Mouse (Mus musculus): ENCODE data around the gene Edn3. TPM values are rescaled to one million over a fixed set of nuclear protein-coding genes. Genes with fewer than 3 reads are reported as not detected.

The Edn3 gene
- polyA plus RNA-seq, 1 experiment from 2014 or later = 7.3 TPM

DNA sequence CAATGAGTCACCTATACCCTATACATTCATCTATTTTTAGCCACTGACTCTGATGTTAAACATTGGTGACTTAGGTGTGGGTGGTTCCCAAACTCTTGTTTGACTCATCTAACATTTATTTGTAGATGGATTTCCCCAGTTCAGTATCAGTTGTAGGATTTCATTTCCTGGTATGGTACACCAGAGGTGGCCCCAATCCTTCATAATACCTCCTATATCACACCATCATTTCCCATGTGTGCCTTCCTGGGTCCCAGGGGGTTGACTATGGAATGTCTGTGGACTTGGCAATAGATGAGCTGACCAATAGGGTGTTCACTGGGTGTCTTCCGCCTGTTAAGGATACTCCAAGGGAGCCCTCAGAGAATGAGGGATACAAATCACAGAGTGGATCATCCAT, 7.2 kb upstream of the Edn3 start:
- Histone ChIP-seq H3K4me3 (ENCODE audit: low read length) (no peak overlapping the region), H3K4me2 (ENCODE audit: low read length) (no peak overlapping the region), H3K36me3 (ENCODE audit: control insufficient read depth, insufficient read depth, low read length) (no peaks in the 10 kb centered on the region), H3K4me1 (ENCODE audit: control insufficient read depth, insufficient read depth, low read depth, low read length) (no peaks in the 10 kb centered on the region), H3K9me3 (ENCODE audit: control insufficient read depth, low read length) (no peaks in the 10 kb centered on the region), H3K27me3 (replicated peaks; ENCODE audit: control insufficient read depth, insufficient read depth, low read length) (no peaks in the 10 kb centered on the region), H3K9ac (ENCODE audit: low read depth, low read length) (no peak overlapping the region), H3K27ac (ENCODE audit: low read depth, low read length) (no peak overlapping the region)
- ATAC-seq = no peak
- WGBS = 100% methylated on average over 1 of the region's 1 CpGs

DNA sequence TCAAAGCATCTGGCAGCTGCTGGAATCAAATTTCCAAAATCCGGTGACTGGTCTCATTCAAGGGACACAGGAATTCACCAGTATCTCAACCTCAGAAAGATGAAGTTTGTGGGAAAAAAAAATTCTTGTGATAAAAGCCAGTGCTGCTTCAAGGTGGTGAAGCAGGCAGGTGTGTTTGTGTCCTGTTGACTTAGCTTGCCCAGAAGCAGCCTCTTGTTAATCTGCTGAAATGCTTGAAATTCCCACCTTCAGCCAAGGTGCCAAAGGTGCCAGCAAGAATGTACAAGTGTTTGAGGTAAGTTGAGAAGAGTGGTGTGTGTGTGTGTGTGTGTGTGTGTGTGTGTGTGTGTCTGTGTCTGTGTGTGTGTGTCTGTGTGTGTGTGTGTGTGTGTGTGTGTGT, 6.2 kb upstream of the Edn3 start:
- Histone ChIP-seq H3K36me3 (ENCODE audit: control insufficient read depth, insufficient read depth, low read length) (no peaks in the 10 kb centered on the region), H3K27ac (ENCODE audit: low read depth, low read length) (no peak overlapping the region), H3K4me1 (ENCODE audit: control insufficient read depth, insufficient read depth, low read depth, low read length) (no peaks in the 10 kb centered on the region), H3K27me3 (replicated peaks; ENCODE audit: control insufficient read depth, insufficient read depth, low read length) (no peaks in the 10 kb centered on the region), H3K4me2 (ENCODE audit: low read length) (no peak overlapping the region), H3K4me3 (ENCODE audit: low read length) (no peak overlapping the region), H3K9me3 (ENCODE audit: control insufficient read depth, low read length) (no peaks in the 10 kb centered on the region), H3K9ac (ENCODE audit: low read depth, low read length) (no peak overlapping the region)
- 83% methylated on average over 1 of the region's 1 CpGs for WGBS
- ATAC-seq = no peak

DNA sequence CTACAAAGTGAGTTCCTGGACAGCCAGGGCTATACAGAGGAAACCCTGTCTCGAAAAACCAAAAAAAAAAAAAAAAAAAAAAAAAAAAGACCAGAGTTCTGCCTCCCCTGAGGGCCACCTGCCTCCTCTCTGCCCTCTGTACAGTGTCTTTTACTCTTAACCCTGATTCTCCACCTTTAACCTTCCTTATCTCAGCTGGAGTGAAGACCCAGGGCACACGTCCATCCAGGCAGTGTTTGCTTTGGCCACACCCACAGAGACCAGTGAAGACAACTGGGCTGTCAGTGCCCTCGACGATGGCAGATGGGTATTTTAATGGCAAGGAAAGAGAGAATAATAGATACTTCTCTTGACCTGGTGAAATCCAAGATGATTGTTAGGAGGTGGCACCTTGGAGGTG, 1.2 kb upstream of the Edn3 start:
- H3K4me2 ChIP-seq (ENCODE audit: low read length) = no peak overlapping the region
- WGBS = 87% methylated on average over 4 of the region's 4 CpGs
- no peak for ATAC-seq

DNA sequence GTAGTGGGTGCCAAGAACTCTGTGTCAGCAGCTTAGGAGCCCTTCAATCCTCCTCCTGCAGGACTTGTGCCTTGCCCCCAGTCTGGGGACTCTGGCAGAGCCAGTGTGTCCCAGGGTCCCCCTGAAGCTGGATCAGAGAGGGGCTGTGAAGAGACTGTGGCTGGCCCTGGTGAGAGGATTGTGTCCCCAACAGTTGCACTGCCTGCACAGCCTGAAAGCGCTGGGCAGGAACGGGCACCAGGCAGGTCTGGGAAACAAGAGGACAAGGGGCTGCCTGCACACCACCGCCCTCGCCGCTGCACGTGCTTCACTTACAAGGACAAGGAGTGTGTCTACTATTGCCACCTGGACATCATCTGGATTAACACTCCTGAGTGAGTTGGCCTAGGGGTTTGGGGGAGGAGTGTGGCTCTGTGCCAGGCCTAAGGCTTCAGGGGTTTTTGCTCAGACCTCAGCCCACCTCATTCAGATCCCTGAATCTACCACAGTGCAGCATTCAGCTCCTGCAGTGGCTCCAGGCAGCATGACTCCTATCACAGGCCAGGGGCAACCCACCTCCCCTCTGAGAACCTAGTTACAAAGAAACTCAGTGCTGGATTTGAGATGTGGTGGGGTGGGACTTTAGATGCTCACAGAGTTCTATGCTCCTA, 1.2 kb downstream of the Edn3 start:
- peaks cover 6% of the 10 kb centered on the region; the same call in 1 of the 2 replicates for H3K4me1 ChIP-seq (ENCODE audit: control insufficient read depth, insufficient read depth, low read depth, low read length)
- H3K27ac ChIP-seq (ENCODE audit: low read depth, low read length) = no peak overlapping the region
- no peak for ATAC-seq
- no peak overlapping the region for H3K9ac ChIP-seq (ENCODE audit: low read depth, low read length)
- no peak overlapping the region for H3K4me2 ChIP-seq (ENCODE audit: low read length)
- H3K9me3 ChIP-seq (ENCODE audit: control insufficient read depth, low read length) = no peaks in the 10 kb centered on the region
- H3K36me3 ChIP-seq (ENCODE audit: control insufficient read depth, insufficient read depth, low read length) = no peaks in the 10 kb centered on the region
- no peak overlapping the region for H3K4me3 ChIP-seq (ENCODE audit: low read length)
- WGBS = 50% methylated on average over 6 of the region's 6 CpGs
- H3K27me3 ChIP-seq (replicated peaks; ENCODE audit: control insufficient read depth, insufficient read depth, low read length) = peaks cover 7% of the 10 kb centered on the region

More for the DNA sequence above, 1.2 kb upstream of the Edn3 start:
- no peak overlapping the region for H3K27ac ChIP-seq (ENCODE audit: low read depth, low read length)
- H3K9me3 ChIP-seq (ENCODE audit: control insufficient read depth, low read length) = no peaks in the 10 kb centered on the region
- H3K9ac ChIP-seq (ENCODE audit: low read depth, low read length) = no peak overlapping the region
- H3K4me3 ChIP-seq (ENCODE audit: low read length) = no peak overlapping the region
- H3K27me3 ChIP-seq (replicated peaks; ENCODE audit: control insufficient read depth, insufficient read depth, low read length) = peaks cover 7% of the 10 kb centered on the region
- peaks cover 6% of the 10 kb centered on the region; the same call in 1 of the 2 replicates for H3K4me1 ChIP-seq (ENCODE audit: control insufficient read depth, insufficient read depth, low read depth, low read length)
- H3K36me3 ChIP-seq (ENCODE audit: control insufficient read depth, insufficient read depth, low read length) = no peaks in the 10 kb centered on the region

DNA sequence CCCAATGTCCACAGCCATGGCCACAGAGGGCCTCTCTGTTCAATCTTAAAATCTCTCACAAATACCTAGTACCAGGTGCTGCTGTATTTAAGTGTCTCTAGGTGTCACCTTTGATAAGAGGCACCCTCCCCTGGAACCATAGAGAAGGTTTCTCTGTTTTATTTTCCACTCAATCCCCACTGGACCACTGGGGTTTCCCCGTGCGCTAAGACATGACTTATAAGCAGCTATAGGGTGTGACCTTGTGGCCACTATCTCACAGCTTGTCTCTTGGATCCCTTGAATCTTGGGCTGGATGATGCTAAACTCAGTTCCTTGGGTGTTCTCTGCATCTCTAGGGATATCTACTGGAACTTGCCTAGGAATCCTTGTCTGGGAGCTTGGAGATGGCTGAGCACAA, 1.9 kb downstream of the Edn3 start:
- Histone ChIP-seq H3K4me1 (ENCODE audit: control insufficient read depth, insufficient read depth, low read depth, low read length) (peaks cover 6% of the 10 kb centered on the region; the same call in 1 of the 2 replicates), H3K9me3 (ENCODE audit: control insufficient read depth, low read length) (no peaks in the 10 kb centered on the region), H3K27ac (ENCODE audit: low read depth, low read length) (no peak overlapping the region), H3K36me3 (ENCODE audit: control insufficient read depth, insufficient read depth, low read length) (no peaks in the 10 kb centered on the region), H3K9ac (ENCODE audit: low read depth, low read length) (no peak overlapping the region), H3K4me3 (ENCODE audit: low read length) (no peak overlapping the region), H3K27me3 (replicated peaks; ENCODE audit: control insufficient read depth, insufficient read depth, low read length) (peaks cover 7% of the 10 kb centered on the region), H3K4me2 (ENCODE audit: low read length) (no peak overlapping the region)
- ATAC-seq = no peak
- WGBS = 86% methylated on average over 2 of the region's 2 CpGs

DNA sequence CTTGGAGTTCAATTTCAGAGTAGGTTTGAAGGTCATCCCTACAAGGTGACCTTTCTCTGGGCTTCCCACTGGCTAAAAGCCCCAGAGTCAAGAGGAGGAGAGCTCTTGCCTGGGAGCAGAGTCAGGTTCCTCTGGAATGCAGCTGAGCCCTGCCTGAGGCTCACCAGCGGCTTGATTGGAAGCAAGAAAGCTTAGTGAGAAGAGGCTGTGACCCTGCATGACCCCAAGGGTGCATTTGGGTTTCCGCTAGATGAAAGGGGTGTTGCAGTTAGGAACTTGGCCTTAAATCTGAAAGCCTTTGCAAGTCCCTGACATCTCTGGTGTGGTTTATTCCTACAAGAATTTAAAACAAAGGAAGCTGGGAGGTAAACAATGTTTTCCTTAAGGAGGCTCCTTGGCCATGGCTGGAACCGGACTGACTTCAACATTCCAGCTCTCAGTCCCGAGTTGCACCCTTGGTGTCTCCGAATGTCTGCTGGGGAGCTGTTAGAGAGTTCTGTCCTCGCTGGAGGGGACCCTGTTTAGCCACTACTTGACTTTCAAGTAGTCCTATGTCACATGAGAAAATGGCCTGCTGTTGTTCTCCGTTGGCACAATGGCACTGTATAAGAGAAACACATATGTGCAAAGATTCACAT, 8.6 kb downstream of the Edn3 start:
- no peaks in the 10 kb centered on the region for H3K4me1 ChIP-seq (ENCODE audit: control insufficient read depth, insufficient read depth, low read depth, low read length)
- WGBS = 70% methylated on average over 7 of the region's 7 CpGs
- no peaks in the 10 kb centered on the region for H3K27me3 ChIP-seq (replicated peaks; ENCODE audit: control insufficient read depth, insufficient read depth, low read length)
- H3K4me3 ChIP-seq (ENCODE audit: low read length) = no peak overlapping the region
- H3K27ac ChIP-seq (ENCODE audit: low read depth, low read length) = no peak overlapping the region
- H3K36me3 ChIP-seq (ENCODE audit: control insufficient read depth, insufficient read depth, low read length) = no peaks in the 10 kb centered on the region
- no peak for ATAC-seq
- H3K9ac ChIP-seq (ENCODE audit: low read depth, low read length) = no peak overlapping the region
- no peaks in the 10 kb centered on the region for H3K9me3 ChIP-seq (ENCODE audit: control insufficient read depth, low read length)
- no peak overlapping the region for H3K4me2 ChIP-seq (ENCODE audit: low read length)

DNA sequence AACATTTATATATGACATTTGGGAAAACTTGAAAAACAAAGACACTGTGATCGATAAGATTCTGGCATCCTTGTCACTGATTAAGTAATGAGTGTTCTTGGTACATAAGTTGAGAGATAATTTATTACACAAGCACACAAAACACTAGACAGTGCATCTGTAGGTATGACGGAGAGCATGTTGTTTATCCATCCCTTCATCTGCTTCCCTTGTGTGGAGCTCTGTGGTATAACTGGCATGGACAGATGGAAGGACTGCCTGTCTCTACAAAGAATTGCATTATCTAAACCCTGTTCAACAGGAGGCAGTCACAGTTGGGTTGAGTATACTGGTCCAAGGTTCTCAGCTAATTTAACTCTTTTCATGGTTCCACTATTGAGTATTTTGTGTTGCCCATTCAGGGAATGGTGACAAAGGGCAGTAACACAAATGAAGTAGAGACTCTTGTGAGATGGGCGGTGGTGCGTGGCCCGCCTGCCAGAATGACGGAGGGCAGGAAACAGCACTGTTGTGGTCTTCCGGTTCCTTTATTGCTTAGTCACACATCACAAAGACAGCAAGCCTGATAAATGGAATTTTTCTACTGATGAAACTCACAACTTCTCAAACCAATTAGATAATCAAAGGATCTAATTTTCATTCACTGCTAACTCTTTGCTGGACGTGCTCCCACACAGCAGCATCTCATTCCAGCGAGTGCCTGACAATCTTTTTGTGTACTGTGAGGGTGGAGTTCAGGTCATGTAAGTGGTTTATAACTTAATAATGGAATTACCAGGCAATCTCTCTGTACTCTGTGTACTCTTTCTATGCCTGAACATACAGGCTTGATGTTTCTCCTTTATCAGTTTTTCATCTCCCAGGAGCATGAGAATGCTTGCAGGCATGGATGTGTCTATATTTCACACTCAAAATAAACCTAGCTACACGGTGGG, 14.0 kb downstream of the Edn3 start:
- 52% methylated on average over 10 of the region's 10 CpGs for WGBS
- H3K36me3 ChIP-seq (ENCODE audit: control insufficient read depth, insufficient read depth, low read length) = no peaks in the 10 kb centered on the region
- H3K9me3 ChIP-seq (ENCODE audit: control insufficient read depth, low read length) = no peaks in the 10 kb centered on the region
- no peak overlapping the region for H3K27ac ChIP-seq (ENCODE audit: low read depth, low read length)
- no peak overlapping the region for H3K9ac ChIP-seq (ENCODE audit: low read depth, low read length)
- H3K4me3 ChIP-seq (ENCODE audit: low read length) = no peak overlapping the region
- H3K4me2 ChIP-seq (ENCODE audit: low read length) = no peak overlapping the region
- no peaks in the 10 kb centered on the region for H3K4me1 ChIP-seq (ENCODE audit: control insufficient read depth, insufficient read depth, low read depth, low read length)
- no peak for ATAC-seq
- no peaks in the 10 kb centered on the region for H3K27me3 ChIP-seq (replicated peaks; ENCODE audit: control insufficient read depth, insufficient read depth, low read length)

DNA sequence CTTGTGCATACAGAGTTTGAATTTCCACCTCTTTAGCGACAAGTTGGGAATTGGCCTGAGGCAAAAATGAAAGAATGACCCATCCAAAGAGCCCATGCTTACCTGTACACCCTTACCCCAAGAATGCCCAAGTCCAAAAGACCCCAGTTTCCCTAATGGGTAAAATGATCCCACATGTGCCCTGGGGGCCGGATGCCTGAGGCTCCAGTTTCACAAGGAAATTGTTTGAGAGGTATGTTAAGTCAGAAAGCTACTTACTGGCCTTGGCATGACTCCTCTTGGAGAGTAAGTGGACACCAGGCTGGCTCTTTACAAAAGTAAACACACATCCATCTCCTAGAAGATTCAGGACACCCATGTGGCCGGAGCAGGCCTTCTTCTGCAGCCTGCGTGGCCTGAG, 21.6 kb downstream of the Edn3 start:
- no peaks in the 10 kb centered on the region for H3K4me1 ChIP-seq (ENCODE audit: control insufficient read depth, insufficient read depth, low read depth, low read length)
- H3K27me3 ChIP-seq (replicated peaks; ENCODE audit: control insufficient read depth, insufficient read depth, low read length) = no peaks in the 10 kb centered on the region
- no peak overlapping the region for H3K9ac ChIP-seq (ENCODE audit: low read depth, low read length)
- no peak overlapping the region for H3K4me3 ChIP-seq (ENCODE audit: low read length)
- no peaks in the 10 kb centered on the region for H3K36me3 ChIP-seq (ENCODE audit: control insufficient read depth, insufficient read depth, low read length)
- H3K4me2 ChIP-seq (ENCODE audit: low read length) = no peak overlapping the region
- H3K9me3 ChIP-seq (ENCODE audit: control insufficient read depth, low read length) = no peaks in the 10 kb centered on the region
- no peak for ATAC-seq
- WGBS = 92% methylated on average over 4 of the region's 4 CpGs
- no peak overlapping the region for H3K27ac ChIP-seq (ENCODE audit: low read depth, low read length)

DNA sequence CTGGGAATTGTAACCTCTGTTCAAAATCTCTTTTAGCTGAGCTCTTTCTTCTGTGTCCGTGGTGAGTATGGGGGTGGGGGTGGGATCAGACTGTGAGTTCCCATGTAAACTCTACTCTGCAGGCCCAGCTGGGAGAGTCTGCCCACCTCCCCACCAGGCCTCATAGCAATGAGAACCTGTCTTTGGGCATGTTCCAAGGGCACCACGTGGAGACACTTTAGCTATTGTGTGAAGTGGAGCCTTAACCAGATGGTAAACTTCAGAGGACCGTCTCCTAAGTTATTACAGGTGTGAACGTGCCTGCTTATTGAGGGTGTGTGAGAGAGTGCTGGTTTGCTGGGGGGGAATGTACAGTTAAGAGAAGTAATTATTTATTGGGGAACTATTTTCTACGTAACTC, 22.5 kb downstream of the Edn3 start:
- WGBS = 58% methylated on average over 5 of the region's 5 CpGs
- Histone ChIP-seq H3K4me1 (ENCODE audit: control insufficient read depth, insufficient read depth, low read depth, low read length) (no peaks in the 10 kb centered on the region), H3K27ac (ENCODE audit: low read depth, low read length) (no peak overlapping the region), H3K9ac (ENCODE audit: low read depth, low read length) (no peak overlapping the region), H3K4me2 (ENCODE audit: low read length) (no peak overlapping the region), H3K4me3 (ENCODE audit: low read length) (no peak overlapping the region), H3K36me3 (ENCODE audit: control insufficient read depth, insufficient read depth, low read length) (no peaks in the 10 kb centered on the region), H3K27me3 (replicated peaks; ENCODE audit: control insufficient read depth, insufficient read depth, low read length) (no peaks in the 10 kb centered on the region), H3K9me3 (ENCODE audit: control insufficient read depth, low read length) (no peaks in the 10 kb centered on the region)
- ATAC-seq = no peak

All from hindbrain, embryonic 16.5 days (tissue).